Mouse (Mus musculus): ENCODE measurements around the gene Rcsd1. TPM values are rescaled to one million over a fixed set of nuclear protein-coding genes. Genes with fewer than 3 reads are reported as not detected.

Gene Rcsd1
- polyA plus RNA-seq, 1 experiment from 2014 or later = 16.2 TPM

DNA sequence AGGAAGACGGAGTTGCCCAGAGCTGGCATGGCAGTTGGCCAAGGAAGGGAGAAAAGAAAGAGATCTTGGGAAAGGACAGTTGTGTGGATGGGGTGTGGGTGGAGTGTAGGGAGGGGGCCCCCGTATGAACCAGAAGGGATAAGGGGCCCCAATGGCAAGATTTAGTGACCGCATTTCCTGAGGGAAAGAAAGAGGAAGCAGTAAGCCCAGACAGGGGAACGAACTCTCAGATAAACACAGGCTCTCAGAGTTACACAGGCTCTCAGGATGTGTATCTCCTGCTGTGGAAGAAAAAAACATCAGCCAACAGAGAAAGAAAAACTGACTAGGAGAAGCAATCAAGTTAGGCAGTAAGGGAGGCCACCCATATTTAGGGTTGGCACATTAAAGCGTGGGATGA, 58.4 kb downstream of the Rcsd1 start:
- H3K4me1 ChIP-seq = no peaks in the 10 kb centered on the region
- H3K27ac ChIP-seq = no peak overlapping the region
- no peak for ATAC-seq (ENCODE audit: low FRiP score, low read depth)
- no peak overlapping the region for H3K4me3 ChIP-seq
- H3K9ac ChIP-seq = no peak overlapping the region
- peaks cover 10% of the 10 kb centered on the region for H3K36me3 ChIP-seq
- H3K9me3 ChIP-seq = no peaks in the 10 kb centered on the region
- no peak overlapping the region for H3K4me2 ChIP-seq (replicated peaks)
- H3K27me3 ChIP-seq = no peaks in the 10 kb centered on the region
- WGBS = 70% methylated on average over 5 of the region's 5 CpGs

DNA sequence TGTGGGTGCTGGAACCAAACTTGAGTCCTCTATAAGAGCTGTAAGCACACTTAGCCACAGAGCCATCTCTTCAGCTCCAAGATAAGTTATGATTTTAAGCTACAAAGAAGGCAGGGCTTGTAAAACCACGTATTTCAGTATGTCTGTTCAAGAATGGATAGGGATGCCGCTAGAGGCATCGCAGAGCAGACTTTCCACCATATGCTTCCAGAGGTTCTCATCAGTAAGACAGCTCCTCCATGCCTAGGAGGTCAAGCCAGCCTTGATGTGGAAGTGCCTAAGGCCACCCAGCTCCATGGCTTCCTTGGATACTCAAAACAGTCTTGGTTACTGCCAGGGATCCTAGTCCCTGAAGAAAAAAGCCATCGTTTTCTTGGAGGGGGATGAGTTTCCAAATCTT, 64.5 kb downstream of the Rcsd1 start:
- 74% methylated on average over 4 of the region's 4 CpGs for WGBS
- H3K4me3 ChIP-seq = no peak overlapping the region
- H3K9ac ChIP-seq = no peak overlapping the region
- H3K9me3 ChIP-seq = no peaks in the 10 kb centered on the region
- H3K27me3 ChIP-seq = no peaks in the 10 kb centered on the region
- no peak overlapping the region for H3K4me2 ChIP-seq (replicated peaks)
- H3K36me3 ChIP-seq = no peaks in the 10 kb centered on the region
- no peak overlapping the region for H3K27ac ChIP-seq
- 0 out of 2 replicates have a peak, but pooled peaks cover 10% of the 10 kb centered on the region for H3K4me1 ChIP-seq
- no peak for ATAC-seq (ENCODE audit: low FRiP score, low read depth)

DNA sequence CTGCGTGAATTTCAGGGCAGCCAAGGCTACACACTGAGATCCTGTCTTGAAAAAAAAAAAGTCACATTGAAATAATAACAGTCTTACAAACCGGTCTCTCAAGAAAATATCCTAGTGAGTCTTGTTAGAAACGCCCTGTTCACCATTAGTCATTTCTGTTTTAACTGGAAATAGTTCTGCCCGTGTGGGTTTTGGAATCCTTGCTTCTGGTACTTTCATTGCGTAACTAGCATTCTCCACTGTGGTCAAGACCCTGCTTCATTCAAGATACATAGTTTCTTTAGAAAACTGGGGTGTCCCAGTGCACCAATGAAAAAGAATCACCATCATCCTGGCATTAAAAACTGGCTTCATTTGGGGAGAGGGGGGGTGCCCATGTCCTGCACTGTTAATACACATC, 65.8 kb downstream of the Rcsd1 start:
- peaks cover 14% of the 10 kb centered on the region; the same call in 1 of the 2 replicates for H3K4me1 ChIP-seq
- no peak overlapping the region for H3K4me2 ChIP-seq (replicated peaks)
- no peak overlapping the region for H3K27ac ChIP-seq
- H3K9ac ChIP-seq = no peak overlapping the region
- H3K9me3 ChIP-seq = no peaks in the 10 kb centered on the region
- no peaks in the 10 kb centered on the region for H3K36me3 ChIP-seq
- 64% methylated on average over 5 of the region's 5 CpGs for WGBS
- no peak for ATAC-seq (ENCODE audit: low FRiP score, low read depth)
- no peaks in the 10 kb centered on the region for H3K27me3 ChIP-seq
- H3K4me3 ChIP-seq = no peak overlapping the region

DNA sequence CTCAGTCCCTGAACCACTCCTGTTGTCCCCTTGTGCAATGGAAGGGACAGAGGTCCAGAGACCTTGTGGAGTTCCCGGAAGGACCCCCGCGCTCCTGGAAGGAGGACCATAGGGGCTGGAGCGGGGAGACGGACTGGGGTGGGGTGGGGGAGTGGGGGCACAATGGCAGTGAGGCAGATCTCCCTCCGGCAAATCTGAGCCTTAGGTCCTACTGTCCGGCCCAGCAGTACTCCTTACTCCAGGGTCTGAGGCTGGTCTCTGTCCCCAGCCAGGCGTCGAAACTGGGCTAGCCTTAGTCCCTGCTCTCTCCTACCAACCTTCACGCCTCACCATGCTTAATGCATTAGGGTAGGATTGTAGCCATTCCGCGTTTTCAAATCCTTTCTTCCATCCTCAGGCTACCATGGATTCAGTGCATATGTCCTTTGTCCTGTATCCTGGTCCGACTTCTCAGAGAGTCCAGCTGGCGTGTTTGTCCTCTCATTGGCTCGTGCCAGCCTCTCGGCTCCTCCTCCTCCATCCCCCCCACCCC, 66.7 kb downstream of the Rcsd1 start:
- Histone ChIP-seq H3K27me3 (no peaks in the 10 kb centered on the region), H3K9ac (peak overlapping the region; percentile 87), H3K4me1 (peaks cover 14% of the 10 kb centered on the region; the same call in 1 of the 2 replicates), H3K4me2 (replicated peaks) (peak overlapping the region; percentile 66), H3K4me3 (peak overlapping the region; percentile 81), H3K27ac (peak overlapping the region; percentile 95), H3K9me3 (no peaks in the 10 kb centered on the region), H3K36me3 (no peaks in the 10 kb centered on the region)
- WGBS = under 1% methylated on average over 16 of the region's 16 CpGs
- peak; percentile 64 for ATAC-seq (ENCODE audit: low FRiP score, low read depth)

DNA sequence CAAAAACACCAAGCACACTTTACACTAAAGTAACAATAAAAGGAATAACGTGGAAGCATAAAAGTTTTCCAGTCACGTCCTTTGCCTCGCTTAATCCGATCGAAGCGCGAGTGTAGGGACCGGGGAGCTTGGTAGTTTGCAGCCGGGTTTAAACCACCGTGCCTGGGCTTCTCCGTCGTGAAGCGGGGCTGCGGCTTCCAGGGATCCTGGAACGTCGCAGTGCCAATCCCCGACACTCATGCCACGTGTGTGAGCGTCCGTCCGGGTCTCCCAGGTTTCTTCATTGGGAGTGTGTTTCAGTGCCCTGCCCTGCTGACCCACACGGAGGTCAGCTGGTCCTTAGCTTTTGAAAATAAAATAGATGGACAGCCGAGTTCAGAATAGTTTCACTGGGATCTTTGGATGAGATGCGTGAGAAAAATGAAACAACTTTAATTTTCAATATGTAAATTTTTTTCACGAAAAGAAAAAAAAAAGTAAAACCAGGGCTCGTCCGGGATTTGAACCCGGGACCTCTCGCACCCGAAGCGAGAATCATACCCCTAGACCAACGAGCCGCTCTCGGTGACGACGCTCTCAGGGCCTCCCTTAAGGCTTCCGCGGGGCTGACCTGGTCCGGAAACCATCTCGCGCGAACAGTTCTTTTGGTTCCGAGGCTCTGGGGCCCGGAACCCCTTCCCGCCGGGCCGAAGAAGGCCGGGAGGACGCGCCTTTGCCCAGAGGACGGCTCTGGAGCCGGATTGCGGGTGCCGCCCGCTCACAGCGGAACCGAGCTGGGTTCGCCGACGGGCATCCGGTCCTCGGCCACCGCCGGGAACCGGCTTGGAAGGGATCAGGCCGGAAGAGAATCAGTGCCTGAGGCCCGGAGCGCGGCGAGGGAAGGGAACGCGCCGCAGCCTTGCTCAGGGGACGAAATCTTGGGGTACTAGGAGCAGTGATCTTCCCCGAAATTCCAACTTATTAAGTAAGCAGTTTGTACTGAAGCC, 67.5 kb downstream of the Rcsd1 start:
- Histone ChIP-seq H3K4me2 (replicated peaks) (peak overlapping the region; percentile 66), H3K27me3 (no peaks in the 10 kb centered on the region), H3K4me3 (peak overlapping the region; percentile 81), H3K9me3 (no peaks in the 10 kb centered on the region), H3K4me1 (peaks cover 14% of the 10 kb centered on the region; the same call in 1 of the 2 replicates), H3K36me3 (no peaks in the 10 kb centered on the region), H3K27ac (peak overlapping the region; percentile 95), H3K9ac (peak overlapping the region; percentile 87)
- peak; percentile 80 for ATAC-seq (ENCODE audit: low FRiP score, low read depth)
- under 1% methylated on average over 75 of the region's 75 CpGs for WGBS

DNA sequence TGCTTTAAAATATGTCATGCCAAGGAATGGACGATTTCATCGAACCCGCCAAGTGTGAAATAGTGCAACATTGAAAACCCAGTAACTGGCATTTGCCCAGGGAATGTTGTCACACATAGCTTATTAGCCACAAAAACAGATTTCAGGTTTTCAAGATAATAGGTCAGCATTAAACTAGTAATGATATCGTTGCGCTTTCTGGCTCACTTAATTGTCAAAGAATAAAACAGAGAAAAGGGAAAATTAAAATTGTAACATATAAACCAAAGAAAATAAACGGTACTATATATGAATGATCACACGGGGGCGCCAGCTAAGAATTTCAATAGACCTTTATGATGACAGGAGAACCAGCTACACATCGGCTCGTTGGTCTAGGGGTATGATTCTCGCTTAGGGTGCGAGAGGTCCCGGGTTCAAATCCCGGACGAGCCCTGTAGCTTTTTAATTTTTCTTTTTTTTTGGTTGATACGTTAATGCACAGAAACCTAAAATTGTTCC, 68.2 kb downstream of the Rcsd1 start:
- ATAC-seq (ENCODE audit: low FRiP score, low read depth) = peak; percentile 72
- H3K4me1 ChIP-seq = peaks cover 14% of the 10 kb centered on the region; the same call in 1 of the 2 replicates
- peak overlapping the region; percentile 73 for H3K9ac ChIP-seq
- H3K27ac ChIP-seq = 0 out of 2 replicates have a peak overlapping the region, but pooled peaks have one; percentile 77
- 6% methylated on average over 16 of the region's 16 CpGs for WGBS
- H3K36me3 ChIP-seq = no peaks in the 10 kb centered on the region
- H3K9me3 ChIP-seq = no peaks in the 10 kb centered on the region
- H3K4me3 ChIP-seq = peak overlapping the region; percentile 81
- no peaks in the 10 kb centered on the region for H3K27me3 ChIP-seq
- H3K4me2 ChIP-seq (replicated peaks) = peak overlapping the region; percentile 66

DNA sequence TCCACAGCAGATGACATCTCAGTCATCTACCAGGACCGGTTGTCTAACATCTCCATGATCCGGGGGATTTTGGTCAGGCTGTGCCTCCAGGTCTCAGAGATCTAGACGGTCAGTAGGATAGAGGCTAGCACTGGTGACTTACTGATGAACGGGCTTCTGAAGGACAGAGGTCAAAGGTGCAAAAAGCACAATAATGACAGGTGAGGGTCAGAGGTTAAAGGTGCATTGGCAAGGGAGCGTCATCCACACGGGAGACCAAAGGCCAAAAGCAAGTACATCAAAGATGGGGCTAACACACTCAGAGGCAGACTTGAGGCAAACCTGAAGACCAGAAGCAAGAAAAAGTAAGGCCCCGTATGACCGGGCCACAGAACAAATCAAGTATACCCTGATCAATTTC, 73.3 kb downstream of the Rcsd1 start:
- Histone ChIP-seq H3K36me3 (no peaks in the 10 kb centered on the region), H3K4me2 (replicated peaks) (no peak overlapping the region), H3K4me3 (no peak overlapping the region), H3K9ac (no peak overlapping the region), H3K4me1 (peaks cover 36% of the 10 kb centered on the region), H3K27me3 (no peaks in the 10 kb centered on the region), H3K27ac (no peak overlapping the region), H3K9me3 (no peaks in the 10 kb centered on the region)
- no peak for ATAC-seq (ENCODE audit: low FRiP score, low read depth)
- WGBS = 72% methylated on average over 8 of the region's 8 CpGs

DNA sequence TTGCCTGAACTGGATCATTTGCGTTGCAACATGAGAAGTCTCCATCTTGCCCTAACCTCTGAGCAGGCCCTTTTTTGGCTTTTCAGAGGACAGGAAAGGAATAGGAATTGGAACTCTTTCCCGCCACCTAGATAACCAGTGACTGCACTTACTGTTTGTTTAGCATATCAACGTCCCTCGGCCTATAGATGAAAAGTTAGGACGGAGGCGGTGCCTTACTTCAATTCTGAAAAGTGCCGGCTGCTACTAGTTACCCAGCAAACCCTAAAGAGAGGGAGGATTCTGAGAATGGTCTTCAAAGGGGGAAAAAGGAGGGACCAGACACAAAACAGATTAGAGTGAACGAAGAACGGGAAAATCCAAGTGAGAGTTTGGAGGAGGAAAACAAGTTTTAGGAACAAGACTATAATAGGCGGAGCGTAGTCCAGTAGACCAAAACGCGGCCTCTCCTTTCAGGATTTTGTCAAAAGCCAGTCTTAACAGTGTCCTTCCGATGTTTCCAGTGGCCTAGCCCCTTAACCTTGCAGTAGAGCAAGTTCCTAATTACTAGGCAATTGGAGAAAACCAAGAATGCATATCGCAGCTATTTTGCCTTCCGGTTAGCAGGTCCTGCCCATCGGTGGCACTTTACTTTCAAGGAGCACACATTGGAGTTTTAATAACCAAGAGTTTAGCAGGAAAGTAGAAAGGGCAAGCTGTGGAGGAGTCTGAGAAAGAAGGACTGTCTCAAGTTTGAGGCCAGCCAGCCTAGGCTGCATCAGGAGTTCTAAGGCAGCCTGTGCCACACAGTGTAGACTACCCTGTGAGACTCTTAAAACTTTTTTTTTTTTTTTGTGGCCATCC, 74.3 kb downstream of the Rcsd1 start:
- peak overlapping the region; percentile 73 for H3K9ac ChIP-seq
- peaks cover 38% of the 10 kb centered on the region for H3K4me1 ChIP-seq
- H3K4me3 ChIP-seq = peak overlapping the region; percentile 80
- no peaks in the 10 kb centered on the region for H3K36me3 ChIP-seq
- H3K4me2 ChIP-seq (replicated peaks) = peak overlapping the region; percentile 68
- ATAC-seq (ENCODE audit: low FRiP score, low read depth) = no peak
- WGBS = 24% methylated on average over 17 of the region's 17 CpGs
- no peaks in the 10 kb centered on the region for H3K27me3 ChIP-seq
- H3K9me3 ChIP-seq = no peaks in the 10 kb centered on the region
- H3K27ac ChIP-seq = peak overlapping the region; percentile 96

DNA sequence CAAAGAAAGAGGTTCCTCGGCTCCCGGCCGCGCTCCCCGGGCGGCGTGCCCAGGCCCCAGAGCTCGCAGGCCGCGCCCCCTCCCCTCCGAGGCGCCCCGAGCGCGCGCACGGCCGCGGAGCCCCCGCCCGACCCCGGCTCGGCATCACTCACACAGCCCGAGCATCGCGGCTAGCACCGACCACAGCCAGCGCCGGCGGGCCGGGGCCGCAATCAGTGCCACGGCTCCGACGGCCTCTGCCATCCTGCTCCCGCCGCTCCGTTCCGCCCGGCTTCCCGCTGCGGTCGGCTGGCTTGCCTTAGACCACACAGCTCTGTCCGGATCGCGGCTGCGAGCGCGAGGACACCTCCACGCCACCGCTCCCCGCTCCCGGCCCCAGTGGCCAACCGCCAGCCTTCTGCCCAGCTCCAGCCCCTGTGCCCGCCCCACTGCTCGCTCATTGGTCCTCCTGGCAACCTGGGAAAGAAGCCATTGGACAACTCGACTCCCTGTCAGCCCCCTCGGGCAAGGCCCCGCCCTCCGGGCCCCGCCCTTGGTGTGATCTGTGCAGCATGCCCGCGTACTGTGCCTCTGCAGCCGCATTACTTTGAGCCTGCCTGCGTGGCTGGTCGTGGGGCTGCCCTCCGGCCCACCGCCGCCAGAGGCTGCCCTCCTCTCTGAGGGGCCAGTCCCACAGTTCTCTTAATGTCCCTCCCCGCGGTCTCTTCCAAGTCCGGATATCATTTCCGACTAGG, 75.2 kb downstream of the Rcsd1 start, which contains the start of gene Mpzl1:
Gene Mpzl1 (minus strand): TSS at position 388 of the 734 bp plus-strand sequence.
- H3K4me1 ChIP-seq = peaks cover 45% of the 10 kb centered on the region
- ATAC-seq (ENCODE audit: low FRiP score, low read depth) = peak; percentile 99
- H3K4me2 ChIP-seq (replicated peaks) = peak within 1 kb of the TSS; percentile 68
- no peaks in the 10 kb centered on the region for H3K36me3 ChIP-seq
- WGBS = under 1% methylated on average over 63 of the region's 73 CpGs
- H3K9ac ChIP-seq = peak within 1 kb of the TSS; percentile 87
- H3K4me3 ChIP-seq = peak within 1 kb of the TSS; percentile 80
- H3K27ac ChIP-seq = peak within 1 kb of the TSS; percentile 96
- no peaks in the 10 kb centered on the region for H3K9me3 ChIP-seq
- H3K27me3 ChIP-seq = no peaks in the 10 kb centered on the region

DNA sequence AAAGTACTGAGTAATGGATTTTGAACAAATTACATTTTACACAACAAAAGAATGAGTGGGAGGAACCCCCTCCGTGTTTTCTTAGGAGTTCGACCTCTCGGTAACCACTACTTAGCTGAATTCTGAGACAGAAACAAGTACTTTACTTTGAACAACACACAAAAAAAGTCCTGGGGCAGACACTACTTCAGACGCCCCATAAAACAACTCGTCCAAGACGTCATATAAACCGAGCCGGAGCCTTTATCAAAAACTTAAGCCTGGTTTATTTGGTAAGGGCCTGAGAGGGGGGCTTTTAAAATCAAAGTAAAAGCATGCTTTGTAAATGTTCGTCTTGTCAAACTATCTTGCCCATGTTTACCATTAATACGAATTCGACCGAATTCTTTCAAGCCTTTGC, 76.2 kb downstream of the Rcsd1 start:
- under 1% methylated on average over 12 of the region's 12 CpGs for WGBS
- Histone ChIP-seq H3K4me3 (peak overlapping the region; percentile 80), H3K9ac (peak overlapping the region; percentile 87), H3K36me3 (no peaks in the 10 kb centered on the region), H3K9me3 (no peaks in the 10 kb centered on the region), H3K27ac (peak overlapping the region; percentile 96; the same call in 1 of the 2 replicates), H3K4me1 (peaks cover 48% of the 10 kb centered on the region), H3K27me3 (no peaks in the 10 kb centered on the region), H3K4me2 (replicated peaks) (peak overlapping the region; percentile 68)
- ATAC-seq (ENCODE audit: low FRiP score, low read depth) = no peak

DNA sequence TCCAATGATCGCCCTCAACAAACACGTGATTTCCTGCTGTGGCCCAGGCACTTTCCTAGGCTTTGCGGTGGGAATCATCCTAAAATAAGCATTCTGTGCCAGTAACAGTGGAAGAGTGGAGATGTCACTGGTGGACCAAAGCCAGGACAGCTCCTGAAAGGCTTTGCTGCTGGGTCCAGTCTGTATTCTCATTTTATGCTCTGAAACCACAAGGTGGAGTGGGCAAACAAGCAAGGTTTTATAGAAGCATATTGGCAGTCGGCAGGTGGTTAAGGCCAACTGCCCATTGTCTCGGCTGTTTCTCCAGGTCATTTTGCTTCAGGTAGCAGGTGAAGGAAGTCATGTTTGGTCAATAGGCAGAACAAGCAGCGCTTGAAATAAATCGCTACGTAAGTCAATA, 78.4 kb downstream of the Rcsd1 start:
- no peak for ATAC-seq (ENCODE audit: low FRiP score, low read depth)
- peaks cover 50% of the 10 kb centered on the region for H3K4me1 ChIP-seq
- no peak overlapping the region for H3K27ac ChIP-seq
- WGBS = 83% methylated on average over 8 of the region's 8 CpGs
- no peak overlapping the region for H3K9ac ChIP-seq
- no peaks in the 10 kb centered on the region for H3K36me3 ChIP-seq
- H3K4me2 ChIP-seq (replicated peaks) = no peak overlapping the region
- H3K27me3 ChIP-seq = no peaks in the 10 kb centered on the region
- no peaks in the 10 kb centered on the region for H3K9me3 ChIP-seq
- H3K4me3 ChIP-seq = no peak overlapping the region
